Mouse (Mus musculus): ENCODE data around the gene Smndc1. TPM values are rescaled to one million over a fixed set of nuclear protein-coding genes. Genes with fewer than 3 reads are reported as not detected.
"Not testable (repeated sequence)": the region's sequence is repeated elsewhere in the genome, so short reads cannot be mapped to it uniquely, and the experiment has no call there.

The Smndc1 gene
- polyA plus RNA-seq, 1 experiment from 2014 or later = 34.6 TPM

DNA sequence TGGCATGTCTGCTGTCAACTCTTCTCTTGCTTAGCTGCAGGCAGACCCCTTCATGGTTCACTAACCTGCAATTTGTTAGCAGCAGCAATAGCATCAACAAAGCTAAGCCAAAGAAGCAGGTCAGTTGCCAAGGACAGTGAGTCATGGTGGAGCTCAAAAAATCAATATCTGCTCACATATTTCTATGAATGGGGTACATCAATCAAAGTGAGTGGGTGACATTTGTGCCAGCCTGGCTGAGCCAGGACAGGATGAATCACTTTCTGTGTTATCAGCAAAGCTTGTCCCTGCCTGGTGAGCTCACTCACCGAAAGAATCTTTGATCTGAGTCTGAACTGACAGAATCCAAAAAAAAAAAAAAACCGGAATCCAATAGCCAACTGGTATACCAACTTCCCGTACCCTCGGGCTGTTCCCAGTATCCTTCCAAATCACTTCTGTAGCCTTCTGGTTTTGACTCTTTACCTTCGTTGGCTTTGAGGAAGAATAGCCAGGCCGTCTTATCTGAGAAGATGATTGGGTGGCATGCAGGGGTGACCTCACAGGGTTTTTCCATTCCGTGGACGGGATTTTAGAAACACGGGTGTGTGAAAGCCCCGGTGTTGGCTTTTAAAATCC is 13.9 kb upstream of the Smndc1 start:
- ATAC-seq (ENCODE audit: low read depth) = no peak
- Histone ChIP-seq H3K27me3 (ENCODE audit: control insufficient read depth, insufficient read depth, low read length) (no peaks in the 10 kb centered on the region), H3K27ac (ENCODE audit: low read depth, low read length) (no peak overlapping the region)

DNA sequence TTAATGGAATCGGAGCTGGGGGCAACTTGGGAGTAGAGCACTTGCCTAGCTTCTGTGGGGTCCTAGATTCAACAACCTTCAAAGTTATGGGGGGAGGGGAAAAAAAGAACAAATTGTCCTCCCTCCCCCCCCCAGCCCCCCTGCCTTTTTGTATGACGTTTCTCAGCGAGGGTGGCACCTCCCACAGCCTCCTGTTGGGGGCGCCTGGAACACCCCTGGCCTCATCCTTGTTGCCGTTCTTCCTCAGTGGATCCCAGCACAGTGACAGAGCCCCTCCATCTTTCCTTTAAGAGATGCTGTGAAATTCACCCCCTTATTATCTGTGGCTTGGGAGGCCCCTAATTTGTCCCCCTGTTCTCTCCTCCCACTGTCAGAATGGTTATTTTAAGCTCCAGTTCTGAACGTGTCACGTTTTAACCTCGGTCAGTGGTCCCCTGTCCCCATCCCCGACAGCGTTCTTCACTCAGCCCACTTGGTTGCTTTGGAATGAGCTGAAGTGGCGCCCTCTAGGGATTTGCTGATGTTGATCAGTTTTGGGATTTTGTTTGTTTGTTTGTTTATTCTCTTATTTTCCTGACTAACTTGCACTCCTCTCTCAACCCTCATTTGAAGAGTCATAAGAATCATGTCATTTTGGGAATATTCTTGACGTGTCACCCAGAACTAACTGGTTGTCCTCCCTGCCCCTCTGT is 12.5 kb upstream of the Smndc1 start:
- Histone ChIP-seq H3K4me3 (ENCODE audit: low read depth, low read length) (no peak overlapping the region), H3K4me1 (ENCODE audit: control insufficient read depth, insufficient read depth, low read length) (no peaks in the 10 kb centered on the region), H3K27me3 (ENCODE audit: control insufficient read depth, insufficient read depth, low read length) (no peaks in the 10 kb centered on the region), H3K27ac (ENCODE audit: low read depth, low read length) (no peak overlapping the region), H3K9me3 (ENCODE audit: control insufficient read depth, low read length) (no peaks in the 10 kb centered on the region; the same call in 1 of the 2 replicates), H3K9ac (replicated peaks; ENCODE audit: low read depth, low read length) (no peak overlapping the region), H3K36me3 (ENCODE audit: control insufficient read depth, insufficient read depth, low read length) (no peaks in the 10 kb centered on the region), H3K4me2 (ENCODE audit: low read depth, low read length) (no peak overlapping the region)
- 52% methylated on average over 11 of the region's 12 CpGs for WGBS
- no peak for ATAC-seq (ENCODE audit: low read depth)

More for the DNA sequence above, 13.9 kb upstream of the Smndc1 start:
- 92% methylated on average over 10 of the region's 10 CpGs for WGBS
- H3K36me3 ChIP-seq (ENCODE audit: control insufficient read depth, insufficient read depth, low read length) = no peaks in the 10 kb centered on the region
- no peak overlapping the region for H3K4me3 ChIP-seq (ENCODE audit: low read depth, low read length)
- no peaks in the 10 kb centered on the region; the same call in 1 of the 2 replicates for H3K9me3 ChIP-seq (ENCODE audit: control insufficient read depth, low read length)
- H3K4me2 ChIP-seq (ENCODE audit: low read depth, low read length) = no peak overlapping the region
- no peaks in the 10 kb centered on the region for H3K4me1 ChIP-seq (ENCODE audit: control insufficient read depth, insufficient read depth, low read length)
- no peak overlapping the region for H3K9ac ChIP-seq (replicated peaks; ENCODE audit: low read depth, low read length)

DNA sequence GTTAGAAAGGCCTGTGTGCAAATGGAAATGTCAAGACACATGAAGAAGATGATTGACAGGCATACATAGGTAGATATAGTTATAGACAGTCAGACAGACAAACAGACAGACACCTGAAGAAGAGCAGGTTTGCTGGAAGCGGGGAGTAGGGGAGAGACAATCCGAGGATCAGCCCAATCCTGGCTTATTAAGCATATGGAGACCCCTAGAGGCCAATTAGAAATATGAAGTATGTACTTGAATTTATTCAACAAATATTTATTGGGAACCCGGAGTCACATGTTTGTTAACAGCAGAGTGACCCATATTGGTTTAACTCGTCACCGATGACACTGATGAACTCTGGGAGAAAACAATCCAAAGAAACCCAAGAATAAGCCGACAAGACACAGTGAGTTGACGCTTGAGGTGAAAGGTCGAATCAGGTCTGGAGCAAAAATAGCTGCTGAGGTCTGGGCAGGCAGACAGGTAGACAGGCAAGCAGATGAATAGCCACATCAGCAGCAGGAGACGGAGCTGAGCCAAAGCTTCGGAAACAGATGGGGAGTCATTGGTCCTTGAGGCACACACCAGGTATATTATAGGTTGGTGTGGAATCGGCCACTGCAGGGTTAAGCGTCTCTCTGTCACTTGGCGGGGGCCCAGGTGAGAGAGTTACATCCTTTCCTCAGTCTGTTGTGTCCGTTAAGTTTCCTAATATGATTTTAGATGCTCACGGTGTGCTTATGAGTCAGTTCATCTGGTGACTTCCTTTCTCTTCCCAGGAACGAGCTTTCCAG is 10.1 kb upstream of the Smndc1 start:
- WGBS = 88% methylated on average over 16 of the region's 16 CpGs
- H3K4me2 ChIP-seq (ENCODE audit: low read depth, low read length) = no peak overlapping the region
- H3K4me3 ChIP-seq (ENCODE audit: low read depth, low read length) = no peak overlapping the region
- H3K9me3 ChIP-seq (ENCODE audit: control insufficient read depth, low read length) = no peaks in the 10 kb centered on the region; the same call in 1 of the 2 replicates
- H3K27ac ChIP-seq (ENCODE audit: low read depth, low read length) = no peak overlapping the region
- no peak overlapping the region for H3K9ac ChIP-seq (replicated peaks; ENCODE audit: low read depth, low read length)
- no peak for ATAC-seq (ENCODE audit: low read depth)
- no peaks in the 10 kb centered on the region for H3K27me3 ChIP-seq (ENCODE audit: control insufficient read depth, insufficient read depth, low read length)
- no peaks in the 10 kb centered on the region for H3K4me1 ChIP-seq (ENCODE audit: control insufficient read depth, insufficient read depth, low read length)
- no peaks in the 10 kb centered on the region for H3K36me3 ChIP-seq (ENCODE audit: control insufficient read depth, insufficient read depth, low read length)

DNA sequence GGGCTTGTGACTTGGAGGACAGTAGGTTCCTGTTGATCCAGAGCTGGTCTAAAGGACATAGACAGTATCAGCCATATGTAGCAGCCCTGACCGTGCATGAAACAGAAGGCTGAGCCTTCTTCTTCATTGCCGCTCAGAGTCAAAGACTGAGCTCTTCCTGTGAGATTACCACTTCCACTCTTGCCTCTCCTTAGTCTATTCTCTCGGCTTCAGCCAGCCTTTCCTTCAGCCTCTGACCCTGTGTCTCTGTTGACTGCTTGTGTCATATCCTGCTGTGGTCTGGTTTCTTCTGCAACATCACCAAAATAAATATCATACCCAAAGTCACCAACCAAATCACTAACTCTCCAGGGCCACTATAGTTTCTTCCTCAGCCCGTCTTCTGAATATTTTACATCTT is 8.8 kb upstream of the Smndc1 start:
- H3K4me3 ChIP-seq (ENCODE audit: low read depth, low read length) = no peak overlapping the region
- no peak overlapping the region for H3K9ac ChIP-seq (replicated peaks; ENCODE audit: low read depth, low read length)
- H3K36me3 ChIP-seq (ENCODE audit: control insufficient read depth, insufficient read depth, low read length) = no peaks in the 10 kb centered on the region
- WGBS = 82% methylated on average over 4 of the region's 4 CpGs
- no peak overlapping the region for H3K4me2 ChIP-seq (ENCODE audit: low read depth, low read length)
- H3K27ac ChIP-seq (ENCODE audit: low read depth, low read length) = no peak overlapping the region
- no peaks in the 10 kb centered on the region for H3K4me1 ChIP-seq (ENCODE audit: control insufficient read depth, insufficient read depth, low read length)
- no peaks in the 10 kb centered on the region for H3K27me3 ChIP-seq (ENCODE audit: control insufficient read depth, insufficient read depth, low read length)
- no peak for ATAC-seq (ENCODE audit: low read depth)
- no peaks in the 10 kb centered on the region; the same call in 1 of the 2 replicates for H3K9me3 ChIP-seq (ENCODE audit: control insufficient read depth, low read length)

DNA sequence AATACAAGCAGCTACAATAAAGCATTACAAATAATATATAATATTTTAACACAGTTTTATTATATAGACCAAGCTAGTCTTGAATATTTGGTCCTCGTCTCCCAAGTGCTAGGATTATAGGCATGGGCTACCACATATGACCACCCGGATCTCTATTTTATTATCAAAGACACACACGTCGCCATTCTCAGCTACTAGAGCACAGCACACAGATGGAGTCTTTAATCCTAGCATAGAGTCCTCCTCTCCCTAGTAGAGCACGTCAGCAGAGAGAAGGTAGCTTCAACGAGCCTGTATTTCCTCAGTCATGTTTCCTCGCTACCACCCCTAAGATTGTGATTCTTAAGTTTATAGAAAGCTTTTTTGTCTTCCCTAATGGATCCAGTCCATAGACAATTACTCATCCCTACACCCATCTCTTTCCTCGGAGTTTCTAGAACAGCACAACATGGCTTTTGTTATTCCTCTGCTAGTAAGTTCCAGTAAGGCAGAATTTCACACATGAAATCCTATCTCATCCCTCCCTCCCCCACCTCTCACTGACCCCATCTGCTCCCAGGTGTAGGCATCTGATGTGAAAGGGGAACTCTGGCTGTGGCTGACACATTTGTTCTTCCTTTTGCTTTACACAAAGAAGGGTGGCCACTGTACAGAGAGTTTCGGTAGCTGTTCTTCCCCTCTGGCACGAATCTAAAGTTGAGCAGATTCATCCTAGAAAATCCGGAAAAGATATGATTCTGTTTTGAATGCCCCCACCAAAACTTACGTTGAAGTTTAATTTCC is 7.3 kb upstream of the Smndc1 start:
- Histone ChIP-seq H3K4me1 (ENCODE audit: control insufficient read depth, insufficient read depth, low read length) (no peaks in the 10 kb centered on the region), H3K27ac (ENCODE audit: low read depth, low read length) (no peak overlapping the region), H3K9me3 (ENCODE audit: control insufficient read depth, low read length) (no peaks in the 10 kb centered on the region), H3K4me2 (ENCODE audit: low read depth, low read length) (no peak overlapping the region), H3K4me3 (ENCODE audit: low read depth, low read length) (no peak overlapping the region), H3K36me3 (ENCODE audit: control insufficient read depth, insufficient read depth, low read length) (no peaks in the 10 kb centered on the region), H3K9ac (replicated peaks; ENCODE audit: low read depth, low read length) (no peak overlapping the region), H3K27me3 (ENCODE audit: control insufficient read depth, insufficient read depth, low read length) (no peaks in the 10 kb centered on the region)
- no peak for ATAC-seq (ENCODE audit: low read depth)
- WGBS = 85% methylated on average over 12 of the region's 12 CpGs

DNA sequence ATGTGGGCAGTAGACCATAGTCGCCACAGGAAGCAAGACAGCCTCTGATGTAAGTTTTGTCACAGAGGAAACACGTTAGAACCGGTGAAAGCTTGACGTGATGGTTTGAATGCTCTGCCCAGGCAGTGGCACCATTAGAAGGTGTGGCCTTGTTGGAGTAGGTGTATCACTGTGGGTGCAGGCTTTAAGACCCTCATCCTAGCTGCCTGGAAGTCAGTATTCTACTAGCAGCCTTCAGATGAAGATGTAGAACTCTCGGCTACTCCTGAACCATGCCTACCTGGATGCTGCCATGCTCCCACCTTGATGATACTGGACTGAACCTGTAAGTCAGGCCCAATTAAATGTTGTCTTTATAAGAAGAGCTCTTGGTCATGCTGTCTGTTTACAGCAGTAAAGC is 5.4 kb upstream of the Smndc1 start:
- H3K27ac ChIP-seq (ENCODE audit: low read depth, low read length); ATAC-seq (ENCODE audit: low read depth); H3K4me1 ChIP-seq (ENCODE audit: control insufficient read depth, insufficient read depth, low read length); H3K27me3 ChIP-seq (ENCODE audit: control insufficient read depth, insufficient read depth, low read length); H3K4me2 ChIP-seq (ENCODE audit: low read depth, low read length); H3K9me3 ChIP-seq (ENCODE audit: control insufficient read depth, low read length); H3K4me3 ChIP-seq (ENCODE audit: low read depth, low read length); H3K36me3 ChIP-seq (ENCODE audit: control insufficient read depth, insufficient read depth, low read length); H3K9ac ChIP-seq (replicated peaks; ENCODE audit: low read depth, low read length): not testable (repeated sequence)
- 54% methylated on average over 5 of the region's 5 CpGs for WGBS

DNA sequence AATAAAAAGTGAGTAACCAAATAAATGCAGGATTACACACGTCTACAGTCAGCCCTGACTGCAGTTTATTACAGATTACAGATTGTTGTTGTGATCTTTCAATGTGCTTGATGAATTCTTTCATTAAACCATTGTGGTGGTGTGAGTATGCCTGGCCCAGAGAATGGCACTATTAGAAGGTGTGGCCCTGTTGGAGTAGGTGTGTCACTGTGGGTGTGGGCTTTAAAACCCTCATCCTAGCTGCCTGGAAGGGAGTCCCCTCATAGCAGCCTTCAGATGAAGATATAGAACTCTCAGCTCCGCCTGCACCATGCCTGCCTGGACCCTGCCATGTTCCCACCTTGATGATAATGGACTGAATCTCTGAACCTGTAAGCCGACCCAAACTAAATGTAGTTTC is 4.6 kb upstream of the Smndc1 start:
- not testable (repeated sequence) for H3K36me3 ChIP-seq (ENCODE audit: control insufficient read depth, insufficient read depth, low read length); H3K4me1 ChIP-seq (ENCODE audit: control insufficient read depth, insufficient read depth, low read length); H3K9ac ChIP-seq (replicated peaks; ENCODE audit: low read depth, low read length); ATAC-seq (ENCODE audit: low read depth); H3K4me3 ChIP-seq (ENCODE audit: low read depth, low read length); H3K9me3 ChIP-seq (ENCODE audit: control insufficient read depth, low read length); H3K4me2 ChIP-seq (ENCODE audit: low read depth, low read length); H3K27me3 ChIP-seq (ENCODE audit: control insufficient read depth, insufficient read depth, low read length); H3K27ac ChIP-seq (ENCODE audit: low read depth, low read length)
- 71% methylated on average over 3 of the region's 3 CpGs for WGBS

DNA sequence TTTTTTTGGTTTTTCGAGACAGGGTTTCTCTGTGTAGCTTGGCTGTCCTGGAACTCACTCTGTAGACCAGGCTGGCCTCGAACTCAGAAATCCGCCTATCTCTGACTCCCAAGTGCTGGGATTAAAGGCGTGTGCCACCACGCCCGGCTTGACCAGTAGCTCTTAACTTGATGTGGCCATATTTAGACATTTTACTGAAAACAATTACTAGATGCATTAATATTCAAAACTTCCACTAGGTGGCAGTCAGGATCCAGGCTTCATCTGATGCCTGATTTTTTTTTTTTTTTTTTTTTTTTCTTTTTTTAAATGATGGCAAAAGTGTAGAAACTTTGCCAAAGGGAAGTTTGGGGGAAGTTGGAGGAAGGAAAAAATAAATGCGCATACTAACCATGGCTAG is 4.2 kb upstream of the Smndc1 start:
- no peak overlapping the region for H3K27ac ChIP-seq (ENCODE audit: low read depth, low read length)
- WGBS = 22% methylated on average over 7 of the region's 7 CpGs
- H3K9me3 ChIP-seq (ENCODE audit: control insufficient read depth, low read length) = no peaks in the 10 kb centered on the region
- H3K36me3 ChIP-seq (ENCODE audit: control insufficient read depth, insufficient read depth, low read length) = no peaks in the 10 kb centered on the region
- H3K9ac ChIP-seq (replicated peaks; ENCODE audit: low read depth, low read length) = no peak overlapping the region
- peaks cover 5% of the 10 kb centered on the region for H3K4me1 ChIP-seq (ENCODE audit: control insufficient read depth, insufficient read depth, low read length)
- H3K27me3 ChIP-seq (ENCODE audit: control insufficient read depth, insufficient read depth, low read length) = no peaks in the 10 kb centered on the region
- no peak overlapping the region for H3K4me3 ChIP-seq (ENCODE audit: low read depth, low read length)
- no peak for ATAC-seq (ENCODE audit: low read depth)
- H3K4me2 ChIP-seq (ENCODE audit: low read depth, low read length) = no peak overlapping the region
